Mouse (Mus musculus) heart, adult 2 months (tissue): ENCODE results near the gene Ranbp9. TPM values are rescaled to one million over a fixed set of nuclear protein-coding genes. Genes with fewer than 3 reads are reported as not detected.

ENCODE experiments used
- DNase-seq, 2 experiments: peaks; one replicate each; pipeline ENCODE4 v3.0.0; 2021
- H3K27ac ChIP-seq: fragments of 200-600 bp; 2 replicates; pipeline ENCODE4 v1.8.1; 2022
- H3K27me3 ChIP-seq: fragments of 200-500 bp; 2 replicates; pipeline ENCODE4 v1.6.1; 2012; ENCODE audit warnings: mild to moderate bottlenecking, low read length, inconsistent platforms, mixed read lengths; ENCODE audit not compliant: control insufficient read depth, insufficient read depth
- H3K36me3 ChIP-seq: fragments of 200-500 bp; 2 replicates; pipeline ENCODE4 v1.6.1; 2012; ENCODE audit warnings: low read length, inconsistent platforms; ENCODE audit not compliant: control insufficient read depth, insufficient read depth
- H3K4me1 ChIP-seq: fragments of 200-500 bp; 2 replicates; pipeline ENCODE4 v1.6.1; 2011; ENCODE audit warnings: low read length; ENCODE audit not compliant: control insufficient read depth, insufficient read depth
- H3K4me3 ChIP-seq: fragments of 200-600 bp; 2 replicates; pipeline ENCODE4 v1.8.1; 2022
- H3K79me2 ChIP-seq: fragments of 200-500 bp; replicated peaks from 2 replicates; pipeline ENCODE4 v1.6.1; 2012; ENCODE audit warnings: mild to moderate bottlenecking, inconsistent platforms, low read length, moderate library complexity, mixed read lengths; ENCODE audit not compliant: control insufficient read depth, insufficient read depth
- H3K9ac ChIP-seq: fragments of 200-500 bp; 2 replicates; pipeline ENCODE4 v1.6.1; 2012; ENCODE audit warnings: low read depth, mild to moderate bottlenecking, control low read depth, inconsistent platforms, low read length, mixed read lengths
- CTCF ChIP-seq: fragments of 200-600 bp; IDR thresholded peaks from 2 replicates; pipeline ENCODE4 v1.8.1; 2022; ENCODE audit warnings: antibody characterized with exemption, mild to moderate bottlenecking, moderate library complexity
- EP300 ChIP-seq: fragments of 200-500 bp; IDR thresholded peaks from 2 replicates; pipeline ENCODE4 v1.6.1; 2011; ENCODE audit warnings: low read depth, low read length, control low read depth; ENCODE audit not compliant: insufficient read depth
- POLR2A ChIP-seq: fragments of 200-500 bp; IDR thresholded peaks from 2 replicates; pipeline ENCODE4 v1.6.1; 2011; ENCODE audit warnings: mild to moderate bottlenecking, low read depth, low read length, control low read depth; ENCODE audit not compliant: insufficient read depth
- WGBS: fragments of 180-500 bp; shearing (Covaris S2); methylation state at CpG from one replicate; pipeline ENCODE4 v1.1.7; 2018; 5-methylcytosine and 5-hydroxymethylcytosine counted together
- intact Hi-C: fragments of 180-260 bp; cut with DNase I; formaldehyde crosslinking; loops from one replicate; pipeline ENCODE4 v1.15.1; 2025
- polyA plus RNA-seq: library from polyadenylated mRNA; depleted of rRNA; stranded (reverse); fragments of >200 nt; gene quantifications from 2 replicates; pipeline ENCODE4 v1.2.3, GENCODE M21; 2012
- total RNA-seq, 2 experiments: library from RNA; stranded (reverse); gene quantifications; 2 replicates each; pipeline ENCODE4 v1.2.3; 2021

Gene Ranbp9
- total and polyA plus RNA-seq, 3 experiments, result 16.1 to 44.2 (median 42.2) TPM

DNA sequence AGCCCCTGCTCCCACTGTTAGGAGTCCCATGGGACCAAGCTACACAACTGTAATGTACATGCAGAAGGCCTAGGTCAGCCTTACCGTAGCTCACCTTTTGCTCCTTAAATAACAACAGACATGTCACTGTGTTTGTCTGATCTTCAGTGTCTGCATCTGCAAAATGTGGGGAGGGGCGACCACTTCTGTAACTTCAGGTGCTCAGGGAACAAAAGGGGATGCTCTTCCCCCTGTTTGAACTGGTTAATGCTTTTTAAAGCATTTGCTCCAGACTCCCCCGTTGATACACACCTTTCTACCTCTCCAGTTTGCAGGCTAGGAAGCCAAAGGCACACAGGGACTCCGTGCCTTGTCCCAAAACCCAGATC is 19.4 kb upstream of the Ranbp9 start:
- intact Hi-C loops, result no loop called here
- Histone ChIP-seq H3K79me2 (no peaks in the 10 kb centered on the region), H3K36me3 (no peaks in the 10 kb centered on the region), H3K27me3 (no peaks in the 10 kb centered on the region), H3K9ac (no peak overlapping the region), H3K4me3 (no peak overlapping the region), H3K27ac (no peak overlapping the region), H3K4me1 (peaks cover 2% of the 10 kb centered on the region)
- TF ChIP-seq CTCF (no peak), EP300 (no peak), POLR2A (no peak)
- WGBS, result 94% methylated on average over 4 of the region's 4 CpGs
- no peak for DNase-seq

DNA sequence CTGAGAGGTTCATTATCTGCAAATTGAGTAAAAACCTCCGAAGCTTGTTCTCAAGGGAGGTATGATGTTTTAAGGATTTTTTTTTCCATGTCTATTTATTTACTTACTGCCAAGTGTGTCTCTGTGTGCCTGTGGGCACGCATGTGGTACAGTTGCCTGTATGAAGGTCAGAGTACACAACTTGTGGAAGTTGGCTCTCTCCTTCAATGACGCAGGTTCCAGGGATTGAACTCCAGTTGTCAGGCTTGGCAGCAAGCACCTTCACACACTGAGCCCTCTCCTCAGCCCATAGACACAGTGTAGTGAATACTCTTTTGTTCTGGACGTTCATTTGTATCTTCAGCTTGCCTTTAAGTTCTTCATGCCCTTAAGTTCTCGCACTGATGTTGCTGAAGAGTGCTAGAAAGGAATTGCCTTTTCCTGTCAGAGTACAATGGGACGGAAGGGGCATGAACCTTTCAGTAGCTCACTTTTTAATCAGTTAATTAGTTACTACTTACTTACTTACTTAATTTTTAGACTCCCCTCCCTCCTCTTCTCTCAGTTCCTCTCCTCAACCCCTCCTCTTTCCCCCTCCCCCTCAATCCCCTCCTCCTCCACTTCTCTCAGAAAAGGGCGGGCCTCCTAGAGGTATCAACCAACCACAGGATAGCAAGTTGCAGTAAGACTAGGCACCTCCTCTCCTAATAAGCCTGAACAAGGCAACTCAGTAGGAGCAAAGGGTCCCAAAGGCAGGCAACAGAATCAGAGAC is 18.8 kb upstream of the Ranbp9 start:
- Histone ChIP-seq H3K36me3 (no peaks in the 10 kb centered on the region), H3K4me3 (no peak overlapping the region), H3K27ac (no peak overlapping the region), H3K4me1 (peaks cover 2% of the 10 kb centered on the region), H3K9ac (no peak overlapping the region), H3K27me3 (no peaks in the 10 kb centered on the region), H3K79me2 (no peaks in the 10 kb centered on the region)
- WGBS, result 63% methylated on average over 7 of the region's 7 CpGs
- DNase-seq, result no peak
- intact Hi-C loops, result no loop called here
- TF ChIP-seq EP300, result no peak
- no peak for TF ChIP-seq POLR2A
- no peak for TF ChIP-seq CTCF

DNA sequence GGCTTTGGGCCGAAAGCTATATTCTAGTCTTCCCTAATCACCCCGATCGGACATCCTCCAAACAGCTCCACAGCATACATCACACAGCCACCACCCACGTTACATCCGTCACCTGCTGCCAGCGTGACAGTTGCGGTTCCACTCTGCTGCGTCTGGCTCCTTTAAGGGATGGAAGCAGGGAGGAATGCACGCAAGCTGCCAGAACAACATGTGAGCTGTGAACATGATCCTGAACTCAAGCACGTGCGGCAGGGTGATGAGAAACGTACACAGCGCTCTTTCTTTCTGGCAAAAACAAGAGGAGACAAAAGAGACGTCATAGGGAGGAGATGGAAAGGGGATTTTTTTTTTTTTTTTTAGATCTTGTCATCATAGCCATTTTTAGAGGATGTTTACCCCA is 17.8 kb upstream of the Ranbp9 start:
- intact Hi-C loops, result no loop called here
- DNase-seq, result peak; percentile 50 to 58
- Histone ChIP-seq H3K4me1 (peaks cover 2% of the 10 kb centered on the region), H3K36me3 (no peaks in the 10 kb centered on the region), H3K4me3 (no peak overlapping the region; the same call in 1 of the 2 replicates), H3K9ac (no peak overlapping the region), H3K27ac (no peak overlapping the region), H3K27me3 (no peaks in the 10 kb centered on the region), H3K79me2 (no peaks in the 10 kb centered on the region)
- TF ChIP-seq EP300, result peak; percentile 88
- TF ChIP-seq CTCF, result no peak
- no peak for TF ChIP-seq POLR2A
- WGBS, result 57% methylated on average over 14 of the region's 14 CpGs

DNA sequence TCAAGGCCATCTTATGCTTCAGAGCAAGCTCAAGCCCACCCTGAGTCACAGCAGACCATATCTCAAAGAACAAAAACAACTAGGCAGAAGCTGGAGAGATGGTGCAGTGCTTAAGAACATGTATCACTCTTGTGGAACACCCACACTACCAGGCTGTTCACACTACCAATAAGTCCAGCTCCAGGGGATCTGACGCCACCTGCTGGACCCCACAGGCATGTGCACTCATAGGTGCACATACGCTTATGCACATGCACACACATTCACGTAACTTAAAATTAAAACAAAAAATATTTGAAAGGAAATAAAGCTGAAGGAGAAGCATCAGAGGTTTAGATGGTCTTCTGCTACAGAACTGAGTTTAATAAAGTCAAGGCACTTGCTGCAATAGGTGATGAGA is 16.7 kb upstream of the Ranbp9 start:
- intact Hi-C loops, result no loop called here
- no peaks in the 10 kb centered on the region for H3K79me2 ChIP-seq
- no peaks in the 10 kb centered on the region for H3K27me3 ChIP-seq
- WGBS, result 93% methylated on average over 3 of the region's 3 CpGs
- H3K9ac ChIP-seq, result no peak overlapping the region
- no peak for TF ChIP-seq EP300
- TF ChIP-seq POLR2A, result no peak
- TF ChIP-seq CTCF, result peak; percentile 39
- H3K4me3 ChIP-seq, result no peak overlapping the region
- DNase-seq, result no peak
- H3K27ac ChIP-seq, result no peak overlapping the region
- H3K4me1 ChIP-seq, result no peaks in the 10 kb centered on the region
- H3K36me3 ChIP-seq, result no peaks in the 10 kb centered on the region

DNA sequence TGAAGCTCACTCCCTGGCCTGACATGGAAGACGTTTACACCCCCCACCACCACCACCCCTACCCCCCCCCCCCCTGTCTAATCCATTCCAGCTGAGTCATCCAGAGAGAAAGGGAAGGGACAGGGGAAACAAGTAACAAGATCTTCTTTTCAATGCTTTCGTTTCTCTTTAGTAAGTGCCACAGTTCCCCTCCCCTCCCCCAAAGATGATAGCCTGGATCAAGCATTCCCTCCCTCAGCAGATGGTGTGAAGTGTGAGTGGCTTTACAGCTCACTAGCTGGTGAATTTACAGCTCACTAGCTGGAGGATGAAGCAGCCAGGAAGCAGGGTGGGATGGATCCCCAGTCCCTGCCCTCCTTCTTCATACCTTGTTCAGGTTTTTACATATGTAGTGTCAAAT is 15.6 kb upstream of the Ranbp9 start:
- intact Hi-C loops, result no loop called here
- 36% methylated on average over 2 of the region's 2 CpGs for WGBS
- no peak for TF ChIP-seq POLR2A
- TF ChIP-seq CTCF, result no peak
- no peak for TF ChIP-seq EP300

DNA sequence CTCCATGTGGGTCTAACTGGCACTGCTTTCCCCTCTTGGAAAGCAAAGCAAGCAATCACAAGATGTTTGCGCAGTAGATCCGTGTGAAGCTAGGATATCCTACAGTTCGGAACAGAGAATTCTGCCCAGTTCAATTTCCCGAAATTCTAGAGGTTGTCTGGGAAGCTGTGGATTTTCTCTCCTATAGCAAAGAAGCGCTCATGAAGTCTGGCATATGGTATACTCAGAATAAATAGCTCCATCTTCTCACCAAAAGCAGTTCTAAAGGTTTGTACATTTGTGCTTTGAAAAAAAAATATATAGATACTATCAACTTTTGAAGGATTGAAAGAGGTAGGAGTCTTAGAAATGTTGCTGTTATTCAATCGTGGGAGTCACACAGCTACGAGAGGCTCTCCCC is 14.6 kb upstream of the Ranbp9 start:
- no peaks in the 10 kb centered on the region for H3K27me3 ChIP-seq
- no peak for DNase-seq
- no peaks in the 10 kb centered on the region for H3K4me1 ChIP-seq
- intact Hi-C loops, result no loop called here
- H3K4me3 ChIP-seq, result no peak overlapping the region
- H3K27ac ChIP-seq, result no peak overlapping the region
- TF ChIP-seq EP300 (no peak), CTCF (no peak), POLR2A (no peak)
- H3K79me2 ChIP-seq, result no peaks in the 10 kb centered on the region
- WGBS, result 90% methylated on average over 7 of the region's 7 CpGs
- no peaks in the 10 kb centered on the region for H3K36me3 ChIP-seq
- no peak overlapping the region for H3K9ac ChIP-seq

More for the DNA sequence above, 15.6 kb upstream of the Ranbp9 start:
- no peak overlapping the region for H3K27ac ChIP-seq
- no peaks in the 10 kb centered on the region for H3K36me3 ChIP-seq
- no peak overlapping the region for H3K4me3 ChIP-seq
- no peaks in the 10 kb centered on the region for H3K79me2 ChIP-seq
- no peaks in the 10 kb centered on the region for H3K27me3 ChIP-seq
- no peaks in the 10 kb centered on the region for H3K4me1 ChIP-seq
- no peak overlapping the region for H3K9ac ChIP-seq
- DNase-seq, result no peak
